Mouse (Mus musculus): ENCODE measurements around the gene Olfr645.

Gene Olfr645

DNA sequence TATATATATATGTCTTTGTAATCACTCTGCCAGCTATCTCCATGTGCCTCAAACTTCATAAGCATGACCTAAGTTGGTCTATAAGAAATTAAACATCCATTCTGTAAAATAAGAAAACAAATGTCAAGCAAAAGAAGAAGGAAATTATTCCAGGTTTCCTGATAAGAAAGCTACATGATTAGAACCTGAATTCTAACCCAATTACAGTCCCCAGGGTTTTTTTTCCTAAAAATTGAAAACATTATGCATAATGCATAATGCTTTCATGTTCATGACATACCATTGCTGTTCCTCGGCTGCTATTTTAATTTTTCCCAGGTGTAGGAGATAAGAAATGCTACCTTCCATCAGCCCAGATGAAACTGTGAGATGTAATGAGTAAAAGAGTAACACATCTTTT lies at the start of gene Olfr645:
Olfr645 (minus strand) TSS at position 101 of the 400 bp plus-strand sequence.
- Histone ChIP-seq H3K36me3 (ENCODE audit: control insufficient read depth, insufficient read depth, low read length, poor library complexity, severe bottlenecking) (no peaks in the 10 kb centered on the region), H3K27me3 (ENCODE audit: control insufficient read depth, insufficient read depth, low read length, poor library complexity, severe bottlenecking) (no peaks in the 10 kb centered on the region)
- DNase-seq (ENCODE audit: low read depth, low spot score) = no peak

DNA sequence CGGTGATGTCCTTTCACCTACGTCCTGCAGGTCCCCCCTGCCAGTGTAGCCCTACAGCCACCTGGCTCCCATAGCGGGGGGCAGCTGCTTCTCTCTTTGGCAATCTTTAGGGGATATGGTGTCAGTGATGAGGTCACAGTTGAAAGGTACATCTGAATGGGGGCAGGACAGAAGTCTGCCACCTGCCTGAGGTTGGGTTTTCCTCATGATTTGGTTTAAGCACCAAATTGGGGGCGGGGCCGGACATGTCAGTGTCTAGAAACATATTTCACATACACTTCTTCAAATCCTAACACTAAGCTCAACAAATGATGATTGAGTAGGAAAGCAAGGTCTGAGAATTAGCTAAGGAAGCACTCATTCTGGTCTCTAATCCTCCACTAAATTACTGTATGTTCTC lies 44.5 kb upstream of the Olfr645 start, which contains the start of gene Ubqln5:
Ubqln5 (minus strand) TSS at position 101 of the 400 bp plus-strand sequence.
- DNase-seq (ENCODE audit: low read depth, low spot score) = no peak
- H3K36me3 ChIP-seq (ENCODE audit: control insufficient read depth, insufficient read depth, low read length, poor library complexity, severe bottlenecking) = no peaks in the 10 kb centered on the region
- H3K27me3 ChIP-seq (ENCODE audit: control insufficient read depth, insufficient read depth, low read length, poor library complexity, severe bottlenecking) = no peaks in the 10 kb centered on the region

DNA sequence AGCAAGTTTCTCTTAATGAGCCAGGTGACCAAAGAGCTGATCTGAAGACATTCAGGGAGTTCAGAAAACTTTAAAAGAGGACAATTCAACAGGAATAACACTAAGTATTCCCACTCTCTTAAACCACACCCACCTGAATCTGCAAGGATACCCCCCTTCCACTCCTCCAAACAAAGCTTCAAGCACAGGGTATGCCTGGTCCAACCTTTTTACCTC lies 19.4 kb upstream of the Olfr645 start, which contains the start of gene Olfr646:
Olfr646 (plus strand) TSS at position 117 of the 216 bp plus-strand sequence.
- Histone ChIP-seq H3K36me3 (ENCODE audit: control insufficient read depth, insufficient read depth, low read length, poor library complexity, severe bottlenecking) (no peaks in the 10 kb centered on the region), H3K27me3 (ENCODE audit: control insufficient read depth, insufficient read depth, low read length, poor library complexity, severe bottlenecking) (no peaks in the 10 kb centered on the region)
- no peak for DNase-seq (ENCODE audit: low read depth, low spot score)

DNA sequence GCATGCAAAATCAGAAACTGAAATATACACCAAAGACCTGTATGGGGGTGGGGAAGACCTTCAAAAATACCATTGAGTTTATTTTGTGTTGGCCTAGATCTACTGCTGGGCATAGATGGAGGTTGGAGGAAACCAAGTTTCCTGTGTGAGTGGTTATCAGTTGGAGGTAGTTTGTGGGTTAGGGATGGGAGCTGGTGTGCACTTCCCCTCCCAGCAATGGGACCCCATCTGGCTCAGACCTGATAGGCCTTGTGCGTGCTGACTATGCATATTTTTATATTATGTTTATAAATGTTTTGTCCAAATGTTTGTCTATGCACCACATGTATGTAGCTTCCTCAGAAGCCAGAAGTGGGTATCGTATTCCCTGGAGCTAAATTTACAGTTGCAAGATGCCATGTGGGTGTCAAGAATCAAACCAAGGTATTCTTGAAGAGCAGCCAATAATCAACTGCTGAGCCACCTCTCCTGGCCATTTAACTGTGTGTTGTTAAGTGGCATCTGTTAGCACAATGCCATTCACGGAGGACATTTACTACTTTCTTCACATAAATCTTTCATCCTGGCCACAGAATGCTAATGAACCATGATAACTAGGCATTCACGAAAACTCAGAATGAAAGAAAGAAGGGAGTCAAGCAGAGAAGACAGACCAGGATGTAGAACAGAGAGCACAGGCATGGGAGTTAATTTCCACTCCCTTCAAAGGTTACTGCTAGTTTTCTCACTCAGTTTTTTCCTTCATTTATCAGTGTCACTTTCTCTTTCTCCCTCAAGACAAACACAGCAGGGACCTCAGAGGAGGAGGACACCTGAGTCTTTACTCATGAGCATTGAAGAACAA lies 18.9 kb upstream of the Olfr645 start:
- no peak for DNase-seq (ENCODE audit: low read depth, low spot score)
- no peaks in the 10 kb centered on the region for H3K36me3 ChIP-seq (ENCODE audit: control insufficient read depth, insufficient read depth, low read length, poor library complexity, severe bottlenecking)
- no peaks in the 10 kb centered on the region for H3K27me3 ChIP-seq (ENCODE audit: control insufficient read depth, insufficient read depth, low read length, poor library complexity, severe bottlenecking)

DNA sequence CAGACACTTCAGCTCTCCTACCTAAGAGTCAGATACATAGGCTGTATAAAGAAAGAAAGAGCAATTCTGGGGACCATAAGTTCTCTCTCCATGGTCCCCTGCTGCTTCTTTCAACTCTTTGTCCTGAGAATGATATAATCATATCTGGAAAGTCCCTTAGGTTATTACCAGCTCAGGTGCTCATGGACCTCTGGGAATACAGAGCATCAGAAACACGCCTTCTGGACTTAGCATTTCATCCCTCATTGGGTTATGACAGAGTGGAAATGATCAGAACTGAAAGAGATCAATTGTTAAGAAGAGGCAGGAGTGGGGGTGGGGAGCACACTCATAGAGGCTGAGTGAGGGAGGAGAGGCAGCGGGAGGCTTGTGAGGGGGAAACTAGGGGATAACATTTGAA lies 13.5 kb downstream of the Olfr645 start, which contains the start of gene Olfr644:
Olfr644 (minus strand) TSS at position 101 of the 400 bp plus-strand sequence.
- DNase-seq (ENCODE audit: low read depth, low spot score) = no peak
- no peaks in the 10 kb centered on the region for H3K27me3 ChIP-seq (ENCODE audit: control insufficient read depth, insufficient read depth, low read length, poor library complexity, severe bottlenecking)
- no peaks in the 10 kb centered on the region for H3K36me3 ChIP-seq (ENCODE audit: control insufficient read depth, insufficient read depth, low read length, poor library complexity, severe bottlenecking)

DNA sequence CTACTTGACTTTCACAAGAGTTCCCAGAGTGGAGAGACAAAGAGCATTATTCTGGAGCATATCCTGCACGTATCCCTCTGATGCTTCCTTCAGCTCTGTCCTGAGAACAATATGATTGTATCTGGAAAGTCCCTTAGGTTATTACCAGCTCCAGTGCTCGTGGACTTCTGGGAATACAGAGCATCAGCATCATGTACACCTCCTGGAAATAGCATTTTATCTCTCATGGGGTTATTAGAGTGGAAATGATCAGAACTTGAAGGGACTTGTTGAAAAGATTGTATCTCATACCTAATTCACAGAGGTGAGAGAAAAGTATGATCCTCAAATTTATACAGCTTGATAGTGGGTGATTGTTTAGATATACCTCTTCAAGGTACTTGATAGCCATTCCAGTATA lies 23.9 kb downstream of the Olfr645 start, which contains the start of gene 4930516K23Rik:
4930516K23Rik (minus strand) TSS at position 101 of the 400 bp plus-strand sequence.
- DNase-seq (ENCODE audit: low read depth, low spot score) = no peak
- Histone ChIP-seq H3K27me3 (ENCODE audit: control insufficient read depth, insufficient read depth, low read length, poor library complexity, severe bottlenecking) (no peaks in the 10 kb centered on the region), H3K36me3 (ENCODE audit: control insufficient read depth, insufficient read depth, low read length, poor library complexity, severe bottlenecking) (no peaks in the 10 kb centered on the region)

DNA sequence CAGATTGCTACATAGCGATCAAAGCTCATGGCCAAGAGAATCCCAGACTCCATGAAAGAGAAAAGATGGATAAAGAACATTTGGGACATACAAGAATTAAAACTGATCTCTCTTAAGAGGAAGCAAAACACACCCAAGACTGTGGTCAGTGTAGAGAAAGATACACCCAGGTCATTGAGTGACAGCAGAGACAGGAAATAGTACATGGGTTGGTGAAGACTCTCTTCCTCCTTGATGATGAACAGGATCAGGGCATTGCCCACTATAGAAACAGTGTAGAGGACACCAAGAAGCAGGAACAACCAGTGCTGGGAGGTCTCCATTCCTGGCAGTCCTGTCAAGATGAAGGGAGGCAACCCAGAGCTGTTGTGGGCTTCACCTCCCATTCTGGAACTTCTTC lies 26.1 kb downstream of the Olfr645 start:
- Histone ChIP-seq H3K27me3 (ENCODE audit: control insufficient read depth, insufficient read depth, low read length, poor library complexity, severe bottlenecking) (no peaks in the 10 kb centered on the region), H3K36me3 (ENCODE audit: control insufficient read depth, insufficient read depth, low read length, poor library complexity, severe bottlenecking) (no peaks in the 10 kb centered on the region)
- no peak for DNase-seq (ENCODE audit: low read depth, low spot score)

DNA sequence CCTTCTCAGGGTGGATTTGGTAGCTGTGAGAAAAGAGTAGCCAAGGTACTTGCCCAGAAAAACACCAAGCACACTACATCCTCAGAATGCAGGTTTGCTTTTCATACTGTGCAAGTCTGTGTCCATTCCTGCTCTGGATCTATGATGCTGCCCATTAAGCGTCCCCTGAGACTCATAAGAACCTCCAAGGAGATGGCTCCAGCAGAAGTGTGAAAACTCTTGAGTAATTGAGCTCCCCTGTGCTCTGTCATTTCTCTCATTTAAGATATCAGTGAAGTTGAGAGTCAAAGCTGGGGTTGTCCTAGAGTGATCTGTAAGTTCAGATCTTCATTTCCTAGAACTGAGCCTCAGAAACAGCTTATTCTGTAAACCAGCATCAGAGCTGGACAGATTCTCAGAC lies 32.7 kb downstream of the Olfr645 start, which contains the start of gene Olfr642:
Olfr642 (minus strand) TSS at position 101 of the 400 bp plus-strand sequence.
- Histone ChIP-seq H3K36me3 (ENCODE audit: control insufficient read depth, insufficient read depth, low read length, poor library complexity, severe bottlenecking) (no peaks in the 10 kb centered on the region), H3K27me3 (ENCODE audit: control insufficient read depth, insufficient read depth, low read length, poor library complexity, severe bottlenecking) (no peaks in the 10 kb centered on the region)
- DNase-seq (ENCODE audit: low read depth, low spot score) = no peak

DNA sequence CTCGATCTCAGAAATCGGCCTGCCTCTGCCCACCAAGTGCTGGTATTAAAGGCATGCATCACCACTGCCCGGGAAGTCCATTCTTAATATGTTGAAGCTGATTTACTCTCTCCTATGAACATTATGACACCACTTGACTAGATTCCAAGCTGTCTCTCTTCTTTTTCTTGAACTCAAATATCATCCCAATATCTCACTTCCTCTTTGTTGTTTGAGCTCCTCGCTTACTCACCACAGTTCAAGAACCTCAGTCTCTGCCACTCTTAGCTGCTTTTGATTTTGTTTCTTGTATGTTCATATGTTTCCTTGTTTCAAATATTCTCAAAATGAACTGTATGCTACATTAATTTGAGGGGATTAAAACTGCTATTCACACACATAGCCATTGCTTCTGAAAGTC lies 34.5 kb downstream of the Olfr645 start:
- Histone ChIP-seq H3K36me3 (ENCODE audit: control insufficient read depth, insufficient read depth, low read length, poor library complexity, severe bottlenecking) (no peaks in the 10 kb centered on the region), H3K27me3 (ENCODE audit: control insufficient read depth, insufficient read depth, low read length, poor library complexity, severe bottlenecking) (no peaks in the 10 kb centered on the region)
- DNase-seq (ENCODE audit: low read depth, low spot score) = no peak

DNA sequence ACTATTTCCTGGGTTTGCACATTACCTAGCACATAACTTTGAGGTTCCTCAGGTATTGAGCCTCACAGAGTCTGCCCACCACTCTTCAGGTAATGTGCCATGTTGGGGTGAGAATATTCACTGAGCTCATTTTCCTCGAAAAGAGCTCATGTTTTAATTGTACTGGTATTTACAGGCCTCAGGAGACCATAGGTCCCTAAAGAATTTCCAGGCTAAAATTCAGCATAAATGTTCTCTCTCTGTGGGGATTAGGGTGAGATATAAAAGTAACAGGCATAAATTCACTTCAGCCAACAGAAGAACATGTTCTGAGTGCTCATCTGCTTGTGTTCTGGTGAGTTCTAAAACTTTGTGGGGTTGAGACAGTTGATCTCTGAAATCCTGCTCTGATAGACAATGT lies 50.1 kb downstream of the Olfr645 start, which contains the start of gene Olfr641:
Olfr641 (plus strand) TSS at position 301 of the 400 bp plus-strand sequence.
- H3K27me3 ChIP-seq (ENCODE audit: control insufficient read depth, insufficient read depth, low read length, poor library complexity, severe bottlenecking) = no peaks in the 10 kb centered on the region
- no peaks in the 10 kb centered on the region for H3K36me3 ChIP-seq (ENCODE audit: control insufficient read depth, insufficient read depth, low read length, poor library complexity, severe bottlenecking)
- no peak for DNase-seq (ENCODE audit: low read depth, low spot score)
